Mouse (Mus musculus) C2C12 (cell line): ENCODE measurements at regions not wholly inside any gene's neighbourhood (a gene's known extent, or its start where the extent isn't known, plus 50 kb on each side); places are given as distances from the start of the nearest gene placed in this dataset.

ENCODE experiments used
- H3K27me3 ChIP-seq: one replicate; pipeline ENCODE4 v1.6.1; 2011; ENCODE audit not compliant: control insufficient read depth, insufficient read depth, insufficient read length
- H3K36me3 ChIP-seq: one replicate; pipeline ENCODE4 v1.6.1; 2011; ENCODE audit not compliant: control insufficient read depth, insufficient read depth
- H3K4me3 ChIP-seq: one replicate; pipeline ENCODE4 v1.5.1; 2011; ENCODE audit warnings: mild to moderate bottlenecking, control low read depth; ENCODE audit not compliant: poor library complexity, insufficient read depth, severe bottlenecking
- H3K79me2 ChIP-seq: one replicate; pipeline ENCODE4 v1.6.1; 2011; ENCODE audit not compliant: control insufficient read depth, insufficient read depth
- H3K79me3 ChIP-seq: one replicate; pipeline ENCODE4 v1.6.1; 2011; ENCODE audit warnings: low read depth, control low read depth
- H3ac ChIP-seq: one replicate; pipeline ENCODE3; 2011; ENCODE audit warnings: low read depth; ENCODE audit not compliant: control insufficient read depth, insufficient read length
- CEBPB ChIP-seq: IDR thresholded peaks from one replicate; pipeline ENCODE4 v1.6.1; 2011; ENCODE audit warnings: low read depth, mild to moderate bottlenecking, control low read depth, moderate library complexity
- CTCF ChIP-seq: IDR thresholded peaks from one replicate; pipeline ENCODE4 v1.5.1; 2011; ENCODE audit not compliant: control insufficient read depth, insufficient read depth, insufficient read length
- FOSL1 ChIP-seq: IDR thresholded peaks from one replicate; pipeline ENCODE4 v1.8.0; 2011; ENCODE audit warnings: mild to moderate bottlenecking, low read length; ENCODE audit not compliant: poor library complexity, insufficient read depth, severe bottlenecking
- MAX ChIP-seq: IDR thresholded peaks from one replicate; pipeline ENCODE4 v1.6.1; 2011; ENCODE audit warnings: mild to moderate bottlenecking, control low read depth
- MYOD1 ChIP-seq: IDR thresholded peaks from one replicate; pipeline ENCODE4 v1.6.1; 2011; ENCODE audit warnings: low read depth; ENCODE audit not compliant: control insufficient read depth, insufficient read length
- MYOG ChIP-seq: IDR thresholded peaks from one replicate; pipeline ENCODE4 v1.6.1; 2011; ENCODE audit not compliant: control insufficient read depth, insufficient read length; ENCODE audit errors: extremely low read depth
- USF1 ChIP-seq: IDR thresholded peaks from one replicate; pipeline ENCODE4 v1.6.1; 2011; ENCODE audit warnings: low read depth, mild to moderate bottlenecking, control low read depth, moderate library complexity

- no peak overlapping the region for H3ac ChIP-seq
- no peaks in the 10 kb centered on the region for H3K79me3 ChIP-seq
- no peaks in the 10 kb centered on the region for H3K27me3 ChIP-seq
- H3K36me3 ChIP-seq: no peaks in the 10 kb centered on the region
- TF ChIP-seq FOSL1: no peak
- no peak for TF ChIP-seq USF1
- TF ChIP-seq MYOD1: no peak
- TF ChIP-seq MYOG: no peak
- no peak for TF ChIP-seq CTCF
- TF ChIP-seq MAX: no peak
- no peak for TF ChIP-seq CEBPB
- H3K79me2 ChIP-seq: no peaks in the 10 kb centered on the region
- no peak overlapping the region for H3K4me3 ChIP-seq
Measured at GRCm38 (mm10) chr6:59498800-59499199, 72.7 kb upstream of the Gprin3 start.

GRCm38 (mm10) chr6:59498079-59498478 is 72.0 kb upstream of the Gprin3 start:
- Histone ChIP-seq H3K36me3 (no peaks in the 10 kb centered on the region), H3ac (no peak overlapping the region), H3K4me3 (no peak overlapping the region), H3K79me2 (no peaks in the 10 kb centered on the region), H3K27me3 (no peaks in the 10 kb centered on the region), H3K79me3 (no peaks in the 10 kb centered on the region)
- TF ChIP-seq MYOG: no peak
- TF ChIP-seq CTCF: peak; percentile 68

GRCm38 (mm10) chr6:59489001-59489575 is 63.0 kb upstream of the Gprin3 start:
- Histone ChIP-seq H3K27me3 (no peaks in the 10 kb centered on the region), H3K36me3 (no peaks in the 10 kb centered on the region), H3K79me2 (no peaks in the 10 kb centered on the region), H3K79me3 (no peaks in the 10 kb centered on the region), H3K4me3 (no peak overlapping the region), H3ac (no peak overlapping the region)
- TF ChIP-seq CTCF: no peak
- TF ChIP-seq FOSL1: no peak
- no peak for TF ChIP-seq MYOD1
- no peak for TF ChIP-seq MAX
- TF ChIP-seq CEBPB: no peak
- TF ChIP-seq MYOG: no peak
- TF ChIP-seq USF1: no peak

- H3ac ChIP-seq: no peak overlapping the region
- no peaks in the 10 kb centered on the region for H3K79me3 ChIP-seq
- TF ChIP-seq MAX (no peak), MYOD1 (no peak), FOSL1 (no peak), CTCF (no peak), USF1 (no peak), CEBPB (no peak), MYOG (no peak)
- no peaks in the 10 kb centered on the region for H3K36me3 ChIP-seq
- no peaks in the 10 kb centered on the region for H3K79me2 ChIP-seq
- H3K4me3 ChIP-seq: no peak overlapping the region
- H3K27me3 ChIP-seq: no peaks in the 10 kb centered on the region
Measured at GRCm38 (mm10) chr6:59488386-59488785, 62.3 kb upstream of the Gprin3 start.

GRCm38 (mm10) chr6:59484004-59484403 is 57.9 kb upstream of the Gprin3 start:
- Histone ChIP-seq H3K27me3 (no peaks in the 10 kb centered on the region), H3ac (no peak overlapping the region), H3K79me2 (no peaks in the 10 kb centered on the region), H3K4me3 (no peak overlapping the region), H3K79me3 (no peaks in the 10 kb centered on the region), H3K36me3 (no peaks in the 10 kb centered on the region)
- TF ChIP-seq MAX: no peak
- TF ChIP-seq FOSL1: no peak
- TF ChIP-seq CEBPB: no peak
- no peak for TF ChIP-seq MYOG
- TF ChIP-seq CTCF: no peak
- no peak for TF ChIP-seq MYOD1
- TF ChIP-seq USF1: no peak

- no peaks in the 10 kb centered on the region for H3K27me3 ChIP-seq
- no peak overlapping the region for H3ac ChIP-seq
- H3K36me3 ChIP-seq: no peaks in the 10 kb centered on the region
- no peaks in the 10 kb centered on the region for H3K79me3 ChIP-seq
- no peak overlapping the region for H3K4me3 ChIP-seq
- H3K79me2 ChIP-seq: no peaks in the 10 kb centered on the region
- TF ChIP-seq MAX (no peak), CTCF (peak; percentile 20)
Measured at GRCm38 (mm10) chr6:59483587-59483986, 57.5 kb upstream of the Gprin3 start.
